Mouse (Mus musculus) spleen, embryonic (tissue): Measurements from ENCODE around the gene Rnf212b.
"Not testable (repeated sequence)": the region's sequence is repeated elsewhere in the genome, so short reads cannot be mapped to it uniquely, and the experiment has no call there.

Experiments used
- CTCF ChIA-PET: fragments of 350-600 bp; sonication (Branson Sonifier 250); formaldehyde crosslinking; loops from one replicate; lab custom pipeline; 2022; lab: Charles Lee

The Rnf212b gene

DNA sequence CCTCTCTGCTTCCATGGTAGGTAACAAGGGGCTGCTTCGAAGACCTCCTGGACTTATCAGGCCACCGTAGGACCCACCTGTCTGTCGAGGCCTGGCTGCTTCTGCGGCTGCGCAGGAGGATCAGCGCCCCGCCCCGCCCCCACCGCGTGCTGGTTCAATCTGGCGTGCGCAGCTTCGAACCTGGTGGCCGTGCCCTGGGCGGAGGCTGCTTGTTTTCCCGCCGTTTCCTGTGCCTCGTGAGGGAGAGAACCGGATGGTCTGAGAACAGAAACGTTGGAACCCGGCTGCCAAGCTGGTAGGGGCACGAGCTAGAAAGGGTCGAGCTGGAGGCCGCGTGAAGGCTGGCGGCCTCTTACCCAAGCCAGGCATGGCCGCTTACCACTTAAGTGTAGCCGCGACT, at the start of gene Rnf212b:
TSS of gene Rnf212b (plus strand) at position 151 of the 400 bp plus-strand sequence.
- CTCF ChIA-PET, result interaction anchor here (0.6 kb wide), 1 partner anchor 905 kb away, joined by 3 read pairs; no protein-coding TSS in a partner anchor

DNA sequence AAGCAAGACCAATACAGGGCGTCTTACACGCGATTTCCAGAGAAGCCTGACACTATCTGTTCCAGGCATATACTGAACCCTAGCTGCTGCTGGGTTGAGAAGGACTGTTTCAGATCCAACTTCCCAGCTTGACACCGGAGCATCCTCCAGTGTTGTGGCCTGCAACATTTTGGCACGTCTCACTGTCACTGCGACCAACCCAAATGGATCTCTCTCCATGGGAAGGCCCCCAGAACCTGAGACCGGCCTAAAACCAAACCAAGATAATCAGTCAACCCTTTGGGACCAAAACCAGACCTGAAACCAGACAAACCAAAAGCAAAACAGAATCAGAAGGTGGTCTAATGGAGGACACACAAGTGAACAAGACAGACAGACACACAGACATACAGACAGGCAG, 47.0 kb upstream of the Rnf212b start:
- CTCF ChIA-PET, result not testable (repeated sequence)

DNA sequence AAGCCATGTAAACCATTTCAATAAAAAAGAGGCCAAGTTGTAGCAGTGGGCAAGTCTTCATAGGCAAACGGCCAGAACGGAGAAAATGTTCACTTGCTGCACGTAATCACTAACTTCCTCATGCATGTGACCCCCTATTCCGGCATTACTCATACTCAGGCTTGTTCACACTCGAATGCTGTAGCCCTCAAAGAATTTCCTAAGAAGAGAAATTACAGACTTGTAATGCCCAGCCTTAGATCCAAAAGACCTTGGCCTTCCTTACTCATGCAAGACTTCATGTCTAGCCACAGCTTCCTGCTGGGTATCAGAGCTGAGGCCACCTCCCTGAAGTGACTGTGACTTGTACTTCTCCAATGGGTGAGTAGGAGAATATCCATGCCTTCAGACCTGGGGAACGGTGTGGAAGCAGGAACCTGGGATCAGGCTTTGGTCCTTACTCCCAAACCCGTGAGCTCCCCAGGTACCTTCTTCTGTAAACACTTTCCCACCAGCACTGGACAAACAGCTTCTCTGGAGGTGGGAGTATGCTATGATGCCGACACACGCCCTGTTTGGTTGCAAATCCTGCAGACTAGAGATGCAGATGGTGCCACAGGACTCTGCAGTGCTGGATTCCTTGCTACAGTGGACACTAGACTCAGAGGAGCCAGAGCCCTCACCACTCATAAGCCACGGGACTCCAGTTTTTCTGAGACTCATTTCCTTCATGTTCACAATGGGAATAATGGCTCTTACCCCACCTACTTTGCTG, 45.5 kb upstream of the Rnf212b start:
- CTCF ChIA-PET, result no interaction called here

DNA sequence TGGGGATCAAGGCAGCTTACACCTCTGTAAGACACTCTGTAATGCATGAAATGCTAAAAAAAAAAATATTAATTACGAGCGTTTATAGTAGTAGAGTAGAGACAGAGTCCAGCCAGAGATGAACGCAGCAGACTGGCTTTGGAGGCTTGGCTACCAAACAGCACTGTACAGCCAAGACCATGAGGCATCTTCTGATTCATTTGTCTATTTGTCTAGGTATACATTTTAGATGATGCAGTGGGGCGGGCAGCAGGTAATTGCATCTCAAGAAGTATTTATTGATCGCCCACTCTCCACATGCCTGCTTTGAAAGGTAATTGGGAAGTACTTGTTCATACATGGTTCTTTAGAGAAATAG, 44.9 kb upstream of the Rnf212b start:
- CTCF ChIA-PET, result no interaction called here

DNA sequence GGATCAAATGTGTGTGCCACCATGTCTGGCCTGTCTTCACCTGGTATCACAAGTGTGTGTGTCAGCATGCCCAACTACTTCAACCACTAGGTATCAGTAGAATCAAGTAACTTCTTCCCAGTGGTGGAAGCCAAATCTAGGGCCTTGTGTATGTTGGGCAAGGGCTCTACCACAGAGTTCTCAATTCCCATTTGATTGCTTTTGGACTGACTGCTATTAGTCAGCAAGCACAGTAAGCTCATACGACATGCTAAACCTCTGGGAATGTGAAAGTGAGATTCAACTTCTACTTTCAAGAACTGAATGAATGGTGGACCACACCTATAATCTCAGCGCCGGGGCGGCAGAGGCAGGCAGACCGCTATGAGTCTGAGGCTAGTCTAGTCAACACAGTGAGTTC, 43.6 kb upstream of the Rnf212b start:
- CTCF ChIA-PET, result no interaction called here

DNA sequence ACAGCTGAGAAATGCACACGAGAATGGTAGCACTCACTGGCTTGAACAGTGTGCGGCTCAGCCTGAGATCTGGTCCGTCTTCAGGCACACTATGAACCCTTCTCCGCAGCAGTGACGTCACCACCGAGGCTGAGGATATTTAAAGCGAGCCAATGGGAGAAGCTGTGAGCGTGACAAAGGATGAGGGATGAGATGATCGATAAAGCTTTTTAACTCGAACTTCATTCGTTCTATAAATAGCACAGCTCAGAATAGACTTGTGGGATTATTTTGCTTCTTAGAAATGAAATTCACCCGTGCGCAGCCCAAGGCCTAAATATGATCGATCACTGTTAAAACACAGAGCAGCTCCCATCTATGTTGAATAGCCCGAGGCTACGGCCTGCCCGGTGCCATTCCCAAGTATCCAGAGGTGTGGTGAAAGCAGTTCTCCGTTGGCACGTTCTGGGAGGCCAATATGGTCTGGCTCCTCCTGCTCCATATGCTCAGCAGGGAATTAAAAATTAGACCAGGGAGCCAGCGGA, 41.5 kb upstream of the Rnf212b start:
- CTCF ChIA-PET, result no interaction called here

DNA sequence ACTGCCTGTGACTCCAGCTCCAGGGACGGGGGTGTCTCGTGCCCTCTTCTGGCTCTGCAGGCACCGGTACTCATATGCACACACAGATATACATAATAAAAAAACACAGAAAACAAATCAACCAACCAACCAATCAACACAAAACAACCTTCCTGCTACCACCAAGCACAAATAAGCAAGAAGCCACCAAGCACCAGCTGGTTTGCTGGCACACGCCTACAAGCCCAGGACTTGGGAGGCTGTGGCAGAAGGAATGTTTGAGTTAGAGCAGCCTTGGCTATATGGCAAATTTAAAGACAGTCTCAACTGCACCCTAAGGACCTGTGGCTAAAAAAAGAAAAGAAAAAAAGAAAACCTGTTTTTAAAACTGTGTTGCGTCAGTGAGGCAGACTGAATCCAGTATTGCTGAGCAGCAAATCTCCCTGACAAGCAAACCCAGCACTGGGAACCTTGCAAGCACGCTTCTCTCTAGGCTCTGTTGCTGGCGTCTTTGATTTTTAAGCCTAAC, 38.4 kb upstream of the Rnf212b start:
- CTCF ChIA-PET, result no interaction called here

DNA sequence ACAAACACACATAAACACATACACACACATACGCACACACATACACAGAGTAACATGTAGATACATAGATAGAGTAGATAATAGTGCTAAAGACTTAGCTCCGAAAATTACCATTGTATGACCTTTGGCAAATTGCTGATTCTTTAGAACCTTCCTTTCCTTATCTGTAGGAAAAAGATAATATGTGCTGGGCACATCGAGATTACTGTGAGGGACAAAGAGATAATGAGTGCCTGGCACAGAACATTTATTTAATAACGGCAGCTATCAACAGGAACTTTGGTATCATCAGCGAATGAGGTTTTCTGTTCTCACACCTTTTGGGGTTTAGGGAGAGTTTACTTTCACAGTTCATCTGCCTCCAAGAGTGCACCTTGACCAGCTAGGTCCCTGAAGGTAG, 37.2 kb upstream of the Rnf212b start:
- CTCF ChIA-PET, result no interaction called here

DNA sequence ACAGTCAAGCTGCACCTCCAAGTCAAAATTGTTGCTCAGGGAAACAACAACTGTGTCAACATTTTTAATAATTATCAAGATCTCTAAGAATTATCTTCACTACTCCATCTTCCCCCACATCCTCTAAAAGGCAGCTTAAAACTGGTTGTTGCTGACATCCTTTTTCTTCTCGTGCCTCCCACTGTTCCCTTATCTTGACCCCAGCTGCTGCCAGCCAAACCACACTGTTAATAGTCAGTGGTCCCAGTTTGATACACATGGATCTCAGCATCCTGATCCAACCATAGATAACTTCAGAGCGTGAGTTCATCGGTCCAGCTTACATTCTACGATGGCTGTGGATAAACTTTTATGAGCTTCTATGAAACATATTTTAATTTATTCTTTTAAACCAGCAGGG, 36.0 kb upstream of the Rnf212b start:
- CTCF ChIA-PET, result no interaction called here

DNA sequence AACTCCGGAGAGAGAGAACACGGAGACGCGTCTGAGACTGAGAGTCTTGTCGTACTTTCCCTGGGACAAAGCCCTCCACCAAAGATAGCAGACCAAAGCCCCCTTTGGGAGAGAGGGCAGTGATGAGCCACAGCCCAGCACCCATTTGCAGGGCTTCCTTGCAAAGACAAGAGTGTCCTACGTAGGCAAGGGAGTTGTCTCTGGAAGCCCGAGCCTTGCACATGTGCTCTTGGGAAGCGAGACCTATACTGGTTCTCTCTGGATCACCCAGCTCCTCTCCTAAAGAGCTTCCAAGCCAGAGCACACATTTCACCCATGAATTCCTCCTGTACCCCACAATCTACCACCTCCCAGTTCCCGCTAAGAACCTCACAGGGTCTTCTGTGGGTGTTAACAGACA, 33.9 kb upstream of the Rnf212b start:
- CTCF ChIA-PET, result no interaction called here

DNA sequence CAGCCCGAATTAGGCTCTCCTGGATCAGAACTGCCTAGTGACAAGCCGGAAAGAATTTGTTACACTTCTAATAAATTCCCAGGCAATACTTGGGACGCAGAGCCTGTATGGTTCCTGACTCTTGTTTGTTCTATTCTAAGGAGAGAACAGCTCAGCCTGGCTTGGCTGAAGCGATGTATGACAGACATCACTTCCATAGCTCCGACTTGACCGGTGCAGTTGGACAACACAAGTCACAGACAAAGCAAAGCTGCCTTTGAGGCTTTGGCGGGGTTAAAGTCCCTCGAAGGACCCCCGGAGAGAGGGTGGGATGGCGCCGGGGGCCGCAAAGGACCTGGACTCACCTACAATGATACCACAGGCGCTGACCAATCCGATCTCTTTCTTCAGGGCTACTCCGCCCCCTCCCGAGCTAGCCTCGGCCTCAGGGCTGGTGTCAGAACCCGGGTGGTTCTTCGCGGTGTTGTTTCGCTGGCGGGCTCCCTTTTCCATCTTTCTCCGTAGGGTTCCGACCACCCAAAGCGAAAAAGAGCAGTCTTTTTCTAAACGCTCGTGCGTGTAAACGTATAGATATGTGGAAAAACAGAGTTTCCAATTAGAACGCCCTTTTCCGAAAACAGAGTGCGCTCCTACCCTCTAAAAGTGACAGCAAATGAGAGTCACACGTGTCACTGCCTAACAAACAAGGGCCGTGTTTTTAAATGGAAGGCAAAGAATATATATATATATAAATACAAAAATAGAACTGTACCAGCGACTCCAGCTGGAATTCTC, 32.9 kb upstream of the Rnf212b start:
- CTCF ChIA-PET, result no interaction called here

DNA sequence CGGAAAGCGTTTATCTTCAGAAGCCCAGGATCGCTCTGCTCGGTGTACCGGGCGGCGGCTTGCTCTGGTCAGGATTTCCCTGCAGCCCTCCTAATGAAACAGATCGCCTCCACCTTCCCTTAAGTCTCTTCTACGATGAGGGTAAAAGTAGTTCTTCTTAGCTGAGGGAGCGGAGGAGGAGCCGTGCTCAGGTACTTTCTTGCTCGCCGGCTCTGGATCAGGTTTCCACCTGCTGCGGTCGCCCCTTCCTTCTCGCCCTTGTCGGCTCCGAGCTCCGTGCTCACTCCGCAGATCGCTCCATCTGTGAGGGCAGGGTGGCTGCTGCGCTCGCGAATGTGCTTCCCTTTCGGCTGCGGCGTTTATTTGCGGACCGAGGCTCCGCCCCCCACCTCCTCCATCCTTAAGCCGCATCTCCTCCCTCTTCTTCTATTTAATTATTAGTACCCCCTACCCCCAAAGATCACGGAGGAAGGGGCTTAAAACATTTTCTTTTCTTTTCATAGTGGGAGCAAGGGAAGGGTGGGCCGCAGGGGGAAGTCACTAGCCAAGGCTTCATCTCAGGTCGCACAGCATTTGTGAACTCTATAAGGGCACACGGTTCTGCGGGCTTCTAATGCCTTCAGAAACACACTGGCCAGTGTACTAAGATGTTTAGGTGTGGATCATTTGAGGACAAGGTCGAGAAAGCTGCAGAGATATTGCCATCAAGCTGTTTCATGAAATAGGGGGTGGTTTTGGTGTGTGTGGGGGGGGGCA, 32.2 kb upstream of the Rnf212b start, which contains the start of gene Slc7a8:
TSS of gene Slc7a8 (minus strand) at position 337 of the 756 bp plus-strand sequence.
- CTCF ChIA-PET, result no interaction called here

DNA sequence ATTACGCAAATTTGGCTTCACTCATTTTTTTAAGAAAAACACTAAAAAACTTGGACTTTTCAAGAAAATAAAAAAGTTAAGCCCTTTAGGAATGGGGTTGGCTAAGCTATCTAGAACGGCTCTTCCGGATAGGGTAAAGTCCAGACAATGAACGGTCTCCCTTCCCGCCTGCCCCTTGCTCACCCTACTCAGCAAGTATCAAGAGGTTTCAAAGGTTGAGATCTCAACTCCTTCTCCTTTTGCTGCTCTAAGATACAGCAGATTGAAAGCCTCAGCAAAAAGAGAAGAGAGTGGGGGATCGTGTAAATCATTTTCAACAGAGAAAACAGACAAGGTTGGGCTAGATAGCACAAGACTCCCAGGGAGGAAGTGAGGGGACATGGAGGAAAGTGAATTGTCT, 31.0 kb upstream of the Rnf212b start:
- CTCF ChIA-PET, result no interaction called here

DNA sequence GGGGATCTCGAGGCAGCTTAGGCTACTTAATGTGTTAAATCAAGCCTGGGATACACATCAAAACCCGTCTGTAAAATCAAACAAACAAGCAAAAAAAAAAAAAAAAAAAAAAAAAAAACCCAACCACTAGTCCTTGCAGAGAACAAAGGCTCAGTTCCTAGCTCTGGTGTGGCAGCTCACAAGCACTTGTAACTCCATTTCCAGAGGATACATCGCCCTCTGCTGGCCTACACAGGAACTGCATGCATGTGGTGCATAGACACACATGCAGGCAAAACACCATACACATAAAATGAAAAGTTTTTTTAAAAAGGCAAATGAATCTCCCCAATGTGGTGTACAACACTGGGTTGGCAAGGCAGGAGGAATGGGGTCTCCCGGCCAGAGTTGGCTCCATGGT, 28.0 kb upstream of the Rnf212b start:
- CTCF ChIA-PET, result no interaction called here

DNA sequence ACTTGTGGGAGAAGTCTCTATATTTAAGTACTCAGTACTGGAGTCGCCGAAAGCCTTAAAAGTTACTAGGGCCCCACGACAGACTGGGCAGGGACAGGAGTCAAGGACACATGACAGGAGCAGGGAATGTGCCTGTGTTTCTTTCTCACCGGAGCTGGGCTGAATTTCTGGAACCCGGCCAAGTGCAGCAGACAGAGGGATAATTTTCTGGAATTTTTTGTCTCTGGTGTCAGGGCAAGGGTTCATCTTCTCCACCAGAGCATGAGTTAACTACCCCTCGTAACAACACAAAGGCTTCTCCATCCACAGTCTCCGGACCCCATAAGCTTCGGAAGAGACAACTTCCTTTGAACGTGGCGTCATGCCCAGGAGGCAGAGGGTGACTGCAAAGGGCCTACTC, 27.5 kb upstream of the Rnf212b start:
- CTCF ChIA-PET, result no interaction called here

DNA sequence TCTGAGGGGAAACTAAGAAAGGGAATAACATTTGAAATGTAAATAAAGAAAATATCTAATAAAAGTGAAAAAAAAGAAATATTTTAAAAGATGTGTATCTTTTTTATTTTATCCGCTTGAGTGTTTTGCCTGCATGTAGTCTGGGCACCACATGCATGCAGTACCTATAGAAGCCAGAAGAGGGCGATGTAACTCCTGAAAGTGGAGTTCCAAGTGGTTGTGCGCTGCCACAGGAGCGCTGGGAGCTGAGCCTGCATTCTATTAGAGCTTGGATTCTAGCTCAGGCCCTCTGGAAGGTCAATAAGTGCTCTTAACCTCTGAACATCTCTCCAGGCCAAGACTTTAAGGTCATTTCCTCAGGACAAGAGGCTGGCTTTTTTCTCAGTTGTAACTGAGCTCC, 26.7 kb upstream of the Rnf212b start:
- CTCF ChIA-PET, result no interaction called here

DNA sequence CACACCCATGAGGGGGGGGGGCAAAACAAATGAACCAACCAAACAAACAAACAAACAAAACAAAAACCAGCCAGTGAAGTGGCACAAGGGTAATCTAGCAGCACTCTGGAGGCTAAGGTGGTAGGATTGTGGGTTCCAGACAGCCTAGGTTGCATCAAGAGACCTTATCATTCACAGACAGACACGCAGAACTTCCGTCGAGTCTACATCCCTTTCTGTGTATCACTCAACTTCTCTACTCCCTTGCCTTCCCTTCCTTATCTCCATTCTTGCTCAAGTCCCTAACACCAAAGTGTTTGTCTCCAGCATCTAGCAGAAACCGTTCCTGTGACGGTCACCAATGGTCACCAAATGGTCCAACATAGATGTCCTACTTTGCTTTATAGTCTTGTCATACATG, 25.7 kb upstream of the Rnf212b start:
- CTCF ChIA-PET, result no interaction called here

DNA sequence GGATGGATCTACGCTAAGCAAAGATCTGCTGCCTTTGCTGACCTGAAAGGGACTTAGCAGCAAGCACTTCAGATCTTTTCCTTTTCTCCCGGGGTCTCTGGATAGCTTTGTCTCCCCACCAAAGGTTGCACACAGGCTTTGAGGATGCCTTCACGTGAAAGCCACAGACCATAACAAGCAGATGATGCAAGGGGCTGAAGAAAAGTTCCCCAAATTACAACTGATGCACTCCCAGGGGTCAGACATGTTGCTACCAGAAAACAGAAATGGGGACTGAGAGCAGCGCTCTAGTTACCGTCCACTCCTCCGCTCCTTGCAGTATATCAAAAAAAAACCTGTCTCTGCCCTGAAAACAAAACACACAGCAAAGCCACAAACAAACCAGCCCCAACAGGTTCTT, 21.8 kb upstream of the Rnf212b start:
- CTCF ChIA-PET, result interaction anchor here (0.7 kb wide), 1 partner anchor 150 kb away, joined by 3 read pairs; no protein-coding TSS in a partner anchor

DNA sequence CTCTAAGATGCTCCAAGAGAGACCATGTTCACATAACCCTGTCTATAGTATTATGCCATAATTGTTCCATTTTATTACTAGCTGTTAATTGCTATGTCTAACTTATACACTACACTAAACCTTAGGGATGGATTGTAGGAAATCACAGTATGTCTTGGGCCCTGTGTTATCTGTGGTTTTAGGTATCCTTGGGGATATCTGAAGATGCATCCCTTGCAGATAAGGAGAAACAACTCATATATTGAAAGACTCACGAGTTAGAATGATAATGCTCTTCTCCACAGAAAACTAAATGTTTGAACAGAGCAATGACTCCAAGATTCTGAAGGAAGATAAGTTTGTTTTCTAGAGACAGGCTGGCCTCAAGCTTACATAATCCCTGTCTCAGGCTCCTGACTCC, 20.6 kb upstream of the Rnf212b start:
- CTCF ChIA-PET, result interaction anchor here (0.7 kb wide), 1 partner anchor 364 kb away, joined by 3 read pairs; no protein-coding TSS in a partner anchor

DNA sequence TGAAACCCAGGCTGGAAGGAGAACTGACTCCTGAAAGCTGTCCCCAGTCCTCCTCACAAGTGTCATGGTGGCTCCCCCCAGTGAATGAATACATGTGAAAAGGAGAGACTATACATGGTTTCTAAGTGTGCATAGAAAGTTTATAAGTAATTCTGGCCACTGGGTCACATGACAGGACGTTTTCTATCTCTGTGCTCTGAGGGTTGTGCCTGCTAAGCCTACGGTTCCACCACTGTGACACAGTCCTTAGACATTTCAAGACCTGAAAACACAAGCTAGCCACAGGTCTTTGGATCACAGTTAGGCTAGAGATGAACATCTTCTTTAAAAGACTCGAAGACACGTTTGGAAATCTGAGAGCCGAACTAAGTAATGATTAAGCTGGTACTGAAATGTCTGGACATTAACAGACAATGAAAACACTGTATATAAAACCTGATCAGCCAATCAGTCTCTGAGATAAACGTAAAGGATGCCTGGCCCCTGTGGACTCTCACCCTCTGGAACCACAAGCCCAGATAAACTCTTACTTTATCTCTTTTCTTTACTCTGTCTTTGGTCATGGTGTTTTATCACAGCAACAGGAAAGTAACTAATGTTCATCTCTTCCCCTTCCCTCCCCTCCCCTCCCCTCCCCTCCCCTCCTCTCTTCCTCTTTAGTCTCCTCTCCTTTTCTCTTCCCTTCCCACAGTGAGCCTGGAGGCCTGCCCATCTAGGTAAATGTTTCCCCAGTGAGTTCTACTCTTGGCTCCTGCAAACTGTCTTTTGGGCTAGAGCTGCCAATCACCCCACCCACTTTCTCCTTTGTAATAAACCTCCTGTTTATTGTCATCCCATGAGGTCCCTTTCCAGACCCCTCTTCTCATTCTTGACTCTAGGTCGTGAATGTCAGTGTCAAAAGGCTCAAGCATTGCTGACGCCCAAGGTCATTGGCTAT, 19.8 kb upstream of the Rnf212b start:
- CTCF ChIA-PET, result no interaction called here

DNA sequence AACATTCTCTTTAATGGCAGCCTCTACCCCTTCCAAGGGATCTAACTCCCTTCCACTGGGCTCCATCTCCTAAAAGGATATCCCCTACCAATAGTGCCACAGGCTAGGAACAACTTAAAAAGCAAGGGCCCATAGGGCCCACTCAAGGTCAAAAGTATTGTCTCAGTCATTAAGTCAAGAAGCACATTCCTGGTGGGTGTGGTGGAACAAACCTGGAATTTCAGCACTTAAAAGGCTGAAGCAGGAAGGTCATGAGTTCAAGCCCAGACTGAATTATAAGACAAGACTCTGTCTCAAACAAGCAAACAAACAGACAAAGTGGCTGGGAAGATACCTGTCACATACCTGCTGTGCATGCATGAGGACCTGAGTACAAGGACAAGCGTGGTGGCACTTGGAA, 18.0 kb upstream of the Rnf212b start:
- CTCF ChIA-PET, result no interaction called here
